Mouse (Mus musculus) testis, adult 2 months (tissue): ENCODE results near the gene Rpia. TPM values are rescaled to one million over a fixed set of nuclear protein-coding genes. Genes with fewer than 3 reads are reported as not detected.

Experiments
- H3K27ac ChIP-seq: fragments of 200-500 bp; 2 replicates; pipeline ENCODE4 v1.5.1; 2012; ENCODE audit warnings: low read depth, low read length; ENCODE audit not compliant: control insufficient read depth, insufficient read depth
- H3K27me3 ChIP-seq: fragments of 200-500 bp; 2 replicates; pipeline ENCODE4 v1.6.1; 2012; ENCODE audit warnings: mild to moderate bottlenecking, low read length, moderate library complexity; ENCODE audit not compliant: control insufficient read depth, insufficient read depth
- H3K36me3 ChIP-seq: fragments of 200-500 bp; 2 replicates; pipeline ENCODE4 v1.6.1; 2012; ENCODE audit warnings: mild to moderate bottlenecking, low read length; ENCODE audit not compliant: control insufficient read depth, insufficient read depth
- H3K4me1 ChIP-seq: fragments of 200-500 bp; 2 replicates; pipeline ENCODE4 v1.6.1; 2012; ENCODE audit warnings: low read length; ENCODE audit not compliant: control insufficient read depth, insufficient read depth
- H3K4me3 ChIP-seq: fragments of 200-500 bp; 2 replicates; pipeline ENCODE4 v1.5.1; 2012; ENCODE audit warnings: low read depth, mild to moderate bottlenecking, low read length, moderate library complexity, mixed read lengths; ENCODE audit not compliant: control insufficient read depth
- CTCF ChIP-seq: fragments of 200-500 bp; IDR thresholded peaks from 2 replicates; pipeline ENCODE4 v1.5.1; 2012; ENCODE audit warnings: low read depth, mild to moderate bottlenecking, inconsistent platforms, low read length, moderate library complexity; ENCODE audit not compliant: control insufficient read depth, insufficient read depth, insufficient replicate concordance
- POLR2A ChIP-seq: fragments of 200-500 bp; IDR thresholded peaks from 2 replicates; pipeline ENCODE4 v1.6.1; 2012; ENCODE audit warnings: low read depth, mild to moderate bottlenecking, inconsistent platforms, low read length, moderate library complexity; ENCODE audit not compliant: control insufficient read depth
- polyA plus RNA-seq: library from polyadenylated mRNA; depleted of rRNA; stranded (reverse); fragments of >200 nt; gene quantifications from 2 replicates; pipeline ENCODE4 v1.2.3, GENCODE M21; 2012

Gene Rpia
- polyA plus RNA-seq, 1 experiment, result 10.0 TPM

DNA sequence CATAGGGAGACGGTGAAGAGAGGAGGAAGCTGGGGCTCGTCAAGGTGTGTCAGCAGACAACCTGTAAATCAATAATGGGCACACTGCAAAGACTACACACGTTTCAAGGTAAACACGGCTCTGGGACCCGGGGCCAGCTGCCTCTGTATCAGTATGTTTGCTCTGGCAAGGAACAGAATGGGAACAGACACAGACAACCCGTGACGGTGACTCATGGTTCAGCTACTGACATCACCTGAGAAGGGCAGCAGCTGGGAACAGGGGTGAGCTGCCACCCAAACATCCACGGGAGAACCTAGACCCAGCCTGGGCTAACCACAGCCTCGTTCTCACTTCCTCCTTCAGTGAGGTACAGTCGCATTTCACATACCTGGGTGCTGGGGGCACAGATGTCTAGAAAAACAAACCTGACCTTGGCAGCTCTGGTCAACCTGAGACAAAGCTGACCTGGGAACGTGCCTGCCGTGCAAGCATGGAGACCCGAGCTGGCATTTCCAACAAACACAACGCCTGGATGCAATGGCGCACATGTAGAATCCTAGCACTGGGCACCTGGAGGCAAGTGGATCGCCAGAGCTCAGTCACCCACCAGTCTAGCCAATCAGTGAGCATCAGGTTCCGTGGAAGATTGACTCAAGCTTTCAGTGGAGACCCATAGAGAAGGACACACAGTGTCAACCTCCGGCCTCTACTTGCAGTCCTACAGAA lies 22.0 kb upstream of the Rpia start:
- H3K4me1 ChIP-seq, result peaks cover 5% of the 10 kb centered on the region; the same call in 1 of the 2 replicates
- TF ChIP-seq POLR2A (no peak), CTCF (no peak)

DNA sequence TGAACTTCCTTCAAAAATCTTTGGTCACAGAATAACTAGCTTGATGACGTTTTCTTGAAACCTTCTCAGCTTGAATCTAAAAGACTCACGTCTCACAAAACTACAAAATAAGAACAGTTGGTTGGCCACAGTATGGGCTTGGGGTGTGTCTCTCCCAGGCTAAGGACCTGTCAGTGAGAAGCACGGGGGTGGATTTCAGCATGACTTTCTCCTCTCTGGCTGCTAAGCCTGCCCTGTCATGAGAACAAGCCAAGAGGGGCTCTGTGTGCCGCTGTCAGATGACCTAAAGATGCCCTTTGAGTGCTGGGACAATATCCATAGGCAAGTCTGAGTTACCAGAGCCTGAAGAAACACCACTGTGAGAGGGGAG lies 20.5 kb upstream of the Rpia start:
- Histone ChIP-seq H3K4me3 (no peak overlapping the region), H3K27ac (peak overlapping the region; percentile 43; the same call in 1 of the 2 replicates), H3K36me3 (no peaks in the 10 kb centered on the region), H3K27me3 (no peaks in the 10 kb centered on the region), H3K4me1 (peaks cover 5% of the 10 kb centered on the region; the same call in 1 of the 2 replicates)
- TF ChIP-seq CTCF (no peak), POLR2A (no peak)

More for the DNA sequence above, 22.0 kb upstream of the Rpia start:
- Histone ChIP-seq H3K27me3 (no peaks in the 10 kb centered on the region), H3K27ac (no peak overlapping the region), H3K36me3 (no peaks in the 10 kb centered on the region), H3K4me3 (no peak overlapping the region)

DNA sequence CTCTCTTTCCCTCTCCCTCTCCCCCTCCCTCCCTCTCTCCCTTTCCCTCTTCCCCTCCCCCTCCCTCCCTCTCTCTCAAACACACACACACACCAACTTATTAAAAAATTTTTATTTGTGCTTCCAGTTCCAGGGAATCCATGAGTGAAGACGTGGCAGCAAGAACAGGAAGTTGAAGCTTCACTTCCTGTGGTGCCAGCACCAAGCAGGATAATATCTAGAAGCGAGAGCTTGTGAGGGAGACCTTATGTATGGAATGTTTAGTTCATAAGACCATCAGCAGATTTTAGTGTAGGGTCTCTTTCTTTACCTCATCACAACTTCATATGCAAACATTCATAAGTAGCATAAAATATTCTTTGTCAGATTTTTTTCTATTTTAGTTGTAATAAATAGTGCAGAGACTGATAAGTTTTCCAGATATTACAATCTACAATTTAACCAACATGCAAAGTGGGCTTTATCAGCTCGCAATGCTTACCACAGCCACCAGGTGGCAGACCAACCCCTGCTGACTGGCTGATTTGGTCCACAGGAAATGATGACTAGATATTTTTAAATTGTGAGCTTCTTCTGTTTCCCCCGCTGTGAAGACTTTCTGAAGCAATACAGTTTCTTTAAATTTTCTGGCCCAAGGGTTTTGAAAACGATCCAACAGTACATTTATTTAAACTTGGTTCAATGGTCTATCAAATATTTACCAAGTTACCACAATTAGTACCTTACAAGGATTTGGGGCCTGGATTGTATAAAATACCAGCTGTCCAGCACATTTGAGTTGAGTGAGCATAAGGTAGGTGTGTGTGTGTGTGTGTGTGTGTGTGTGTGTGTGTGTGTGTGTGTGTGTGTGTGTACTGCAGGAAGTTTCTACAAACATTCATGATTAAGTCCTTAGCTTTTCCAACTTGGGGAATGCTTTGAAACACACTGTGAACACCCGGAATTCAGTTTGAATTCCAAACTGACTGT lies 19.8 kb upstream of the Rpia start:
- H3K4me1 ChIP-seq, result peaks cover 5% of the 10 kb centered on the region; the same call in 1 of the 2 replicates
- no peak overlapping the region for H3K27ac ChIP-seq
- peak; percentile 83; the same call in 1 of the 2 replicates for TF ChIP-seq CTCF
- TF ChIP-seq POLR2A, result no peak
- H3K4me3 ChIP-seq, result no peak overlapping the region
- no peaks in the 10 kb centered on the region for H3K27me3 ChIP-seq
- H3K36me3 ChIP-seq, result no peaks in the 10 kb centered on the region

DNA sequence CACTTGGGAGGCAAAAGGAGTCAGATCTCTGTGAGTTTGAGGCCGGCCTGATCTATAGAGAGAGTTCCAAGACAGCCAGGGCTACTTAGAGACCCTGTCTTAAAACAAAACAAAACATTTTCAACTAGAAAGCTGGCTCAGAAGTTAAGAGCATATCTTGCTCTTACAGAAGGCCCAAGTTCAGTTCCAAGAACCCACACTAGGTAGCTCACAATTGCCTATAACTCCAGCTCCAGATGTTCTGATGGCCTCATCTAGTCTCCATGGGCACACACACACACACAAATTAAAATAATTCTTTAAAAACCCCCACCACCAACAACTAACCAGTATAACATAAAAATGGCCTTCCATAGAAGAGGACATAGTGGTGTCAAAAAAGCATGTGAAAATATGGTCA lies 18.5 kb upstream of the Rpia start:
- Histone ChIP-seq H3K27ac (no peak overlapping the region), H3K4me3 (no peak overlapping the region), H3K4me1 (peaks cover 11% of the 10 kb centered on the region), H3K36me3 (no peaks in the 10 kb centered on the region), H3K27me3 (no peaks in the 10 kb centered on the region)
- no peak for TF ChIP-seq POLR2A
- no peak for TF ChIP-seq CTCF

DNA sequence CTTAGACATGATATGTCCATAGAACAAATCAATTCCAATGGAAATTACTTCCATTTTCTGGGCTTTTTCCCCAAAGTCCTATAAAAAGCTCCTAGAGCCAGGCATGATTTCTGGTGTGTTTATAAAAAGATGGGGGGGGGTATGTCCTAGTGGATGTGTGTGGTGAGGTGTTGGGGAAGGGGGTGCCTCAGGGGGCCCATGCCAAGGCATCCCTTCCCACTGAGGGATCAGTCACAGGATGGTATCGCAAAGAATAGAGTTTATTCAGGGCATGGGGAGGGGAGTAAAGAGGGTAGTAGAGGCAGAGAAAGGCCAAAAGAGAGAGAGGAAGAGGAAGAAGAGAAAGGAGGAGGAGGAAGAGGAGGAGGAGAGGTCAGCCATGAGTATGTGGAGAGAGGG lies 14.5 kb upstream of the Rpia start:
- no peak overlapping the region for H3K4me3 ChIP-seq
- no peaks in the 10 kb centered on the region for H3K27me3 ChIP-seq
- H3K4me1 ChIP-seq, result peaks cover 8% of the 10 kb centered on the region
- no peak overlapping the region for H3K27ac ChIP-seq
- no peak for TF ChIP-seq POLR2A
- TF ChIP-seq CTCF, result no peak
- H3K36me3 ChIP-seq, result no peaks in the 10 kb centered on the region

DNA sequence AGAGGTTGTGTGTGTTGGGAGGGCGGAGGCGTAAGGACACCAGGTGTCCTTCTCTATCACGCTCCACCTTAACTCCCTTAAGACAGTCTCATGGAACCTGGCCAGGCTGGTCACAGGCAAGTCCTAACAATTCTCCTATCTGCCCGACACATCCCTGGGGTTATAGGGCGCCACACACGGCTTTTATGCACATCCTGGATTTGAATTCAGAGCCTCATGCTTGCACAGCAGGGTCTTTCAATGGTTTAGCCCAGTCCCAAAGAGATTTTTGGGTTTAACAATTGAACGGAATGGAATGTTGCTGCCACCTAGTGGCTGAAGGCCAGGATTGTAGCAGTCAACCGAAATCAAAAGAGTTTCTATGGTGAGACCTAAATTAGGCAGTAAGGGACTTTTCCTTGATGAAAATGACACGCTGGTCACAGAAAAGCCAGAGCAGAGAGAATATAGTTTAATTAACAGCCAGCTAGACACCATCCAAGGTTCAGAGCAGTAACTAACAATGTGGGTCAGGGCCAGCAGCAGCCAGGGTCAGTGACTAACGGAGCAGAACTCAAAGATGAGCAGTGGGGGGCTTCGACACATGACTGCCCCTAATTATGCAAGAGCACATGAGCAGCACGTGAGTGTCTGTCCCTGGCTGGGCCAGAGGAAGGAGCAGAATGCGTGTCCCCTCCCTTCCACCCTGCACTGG lies 13.9 kb upstream of the Rpia start:
- H3K27me3 ChIP-seq, result no peaks in the 10 kb centered on the region
- peak overlapping the region; percentile 1; the same call in 1 of the 2 replicates for H3K4me3 ChIP-seq
- H3K27ac ChIP-seq, result no peak overlapping the region
- H3K36me3 ChIP-seq, result no peaks in the 10 kb centered on the region
- peaks cover 8% of the 10 kb centered on the region for H3K4me1 ChIP-seq
- TF ChIP-seq POLR2A (no peak), CTCF (peak; percentile 26; the same call in 1 of the 2 replicates)
